Mouse (Mus musculus): ENCODE results near the gene Mars. TPM values are rescaled to one million over a fixed set of nuclear protein-coding genes. Genes with fewer than 3 reads are reported as not detected.

Gene Mars
- polyA plus RNA-seq, 1 experiment = 85.0 TPM

GRCm38 (mm10) chr10:127339683-127340576 lies 28.3 kb upstream of the Mars start:
- 1% methylated on average over 42 of the region's 42 CpGs for WGBS
- TF ChIP-seq CTCF (IDR thresholded peaks at IDR 0.05; ENCODE audit: control insufficient read depth, insufficient read depth, low read length) = no peak
- TF ChIP-seq POLR2A (IDR thresholded peaks at IDR 0.05; ENCODE audit: borderline replicate concordance, control insufficient read depth, low read depth, low read length) = no peak

DNA sequence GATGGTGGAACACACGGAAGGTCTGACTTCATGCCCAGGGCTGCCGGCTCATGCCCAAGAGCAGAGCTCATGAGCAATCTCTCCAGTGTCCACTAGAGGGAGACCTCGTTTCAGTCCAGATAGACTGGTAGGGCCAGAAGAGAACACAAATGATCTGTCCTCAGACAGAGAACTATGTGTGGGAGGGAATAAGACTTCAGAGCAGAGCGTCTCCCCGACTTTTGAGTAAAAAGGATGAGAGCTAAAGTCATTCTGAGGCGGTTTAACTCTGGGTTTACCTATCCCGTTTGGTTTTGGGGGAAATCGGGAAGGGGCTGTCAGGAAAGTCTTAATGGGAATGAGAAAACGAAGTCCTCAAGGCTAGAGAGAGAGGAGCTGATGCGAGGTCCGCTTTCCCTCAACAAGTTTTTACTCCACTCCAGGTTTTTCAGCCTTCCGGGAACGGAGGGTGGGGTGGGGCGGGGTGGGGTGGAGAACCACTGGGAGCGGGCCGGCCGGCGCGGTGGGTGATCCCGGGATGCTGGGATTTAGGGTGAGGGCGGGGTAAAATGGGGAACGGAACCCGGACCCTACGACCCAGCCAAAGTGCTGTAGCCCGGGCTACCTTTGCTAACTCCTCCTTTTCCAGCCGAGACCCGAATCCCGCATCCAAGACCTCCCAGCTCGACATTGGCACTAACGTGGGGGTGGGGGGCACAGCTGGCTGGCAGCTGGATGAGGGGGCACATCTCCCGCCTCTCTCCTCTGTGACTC lies 27.5 kb upstream of the Mars start:
- no peak for TF ChIP-seq POLR2A (IDR thresholded peaks at IDR 0.05; ENCODE audit: borderline replicate concordance, control insufficient read depth, low read depth, low read length)
- peak; percentile 85 for TF ChIP-seq CTCF (IDR thresholded peaks at IDR 0.05; ENCODE audit: control insufficient read depth, insufficient read depth, low read length)
- no peaks in the 10 kb centered on the region for H3K4me1 ChIP-seq (ENCODE audit: control insufficient read depth, insufficient read depth, low read length)
- H3K4me3 ChIP-seq (replicated peaks; ENCODE audit: control insufficient read depth, low read depth, low read length) = no peak overlapping the region
- 2% methylated on average over 31 of the region's 31 CpGs for WGBS
- H3K27ac ChIP-seq (ENCODE audit: control insufficient read depth, insufficient read depth, low read depth, low read length, poor library complexity) = no peak overlapping the region

More at GRCm38 (mm10) chr10:127339683-127340576, 28.3 kb upstream of the Mars start:
- Histone ChIP-seq H3K4me1 (ENCODE audit: control insufficient read depth, insufficient read depth, low read length) (no peaks in the 10 kb centered on the region), H3K27ac (ENCODE audit: control insufficient read depth, insufficient read depth, low read depth, low read length, poor library complexity) (no peak overlapping the region), H3K4me3 (replicated peaks; ENCODE audit: control insufficient read depth, low read depth, low read length) (no peak overlapping the region)

DNA sequence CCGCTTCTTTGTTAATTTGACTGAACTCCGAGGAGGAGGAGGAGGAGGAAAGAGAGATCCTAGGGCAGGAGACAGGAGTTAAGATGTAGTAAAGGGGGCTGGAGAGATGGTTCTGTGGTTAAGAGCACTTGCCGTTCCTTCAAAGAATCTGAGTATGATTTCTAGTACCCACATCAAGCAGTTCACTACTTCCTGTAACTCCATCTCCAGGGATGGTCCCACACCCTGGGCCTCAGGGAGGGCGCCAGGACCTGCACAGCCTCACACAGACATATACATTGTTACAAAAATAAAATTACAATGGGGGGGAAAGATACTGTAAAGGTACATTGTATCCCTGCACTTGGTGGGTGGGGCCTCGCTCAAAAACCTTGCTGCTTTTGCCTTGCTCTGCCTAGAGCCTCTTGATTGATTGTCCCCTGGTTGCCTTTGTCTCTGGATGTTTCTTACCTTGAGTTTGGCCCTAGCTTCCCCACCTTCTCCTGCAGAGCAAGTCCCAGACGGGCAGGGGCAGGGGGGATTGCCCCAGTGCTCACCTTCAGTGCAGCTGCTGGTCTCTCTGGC lies 26.0 kb upstream of the Mars start:
- TF ChIP-seq CTCF (IDR thresholded peaks at IDR 0.05; ENCODE audit: control insufficient read depth, insufficient read depth, low read length) = no peak
- TF ChIP-seq POLR2A (IDR thresholded peaks at IDR 0.05; ENCODE audit: borderline replicate concordance, control insufficient read depth, low read depth, low read length) = no peak
- Histone ChIP-seq H3K27ac (ENCODE audit: control insufficient read depth, insufficient read depth, low read depth, low read length, poor library complexity) (no peak overlapping the region), H3K4me1 (ENCODE audit: control insufficient read depth, insufficient read depth, low read length) (no peaks in the 10 kb centered on the region), H3K4me3 (replicated peaks; ENCODE audit: control insufficient read depth, low read depth, low read length) (no peak overlapping the region)
- WGBS = 54% methylated on average over 6 of the region's 6 CpGs

- no peak overlapping the region for H3K27ac ChIP-seq (ENCODE audit: control insufficient read depth, insufficient read depth, low read depth, low read length, poor library complexity)
- WGBS = 55% methylated on average over 5 of the region's 5 CpGs
These were observed 25.4 kb upstream of the Mars start for GRCm38 (mm10) chr10:127336952-127337351.

GRCm38 (mm10) chr10:127335271-127335670 lies 23.7 kb upstream of the Mars start:
- Histone ChIP-seq H3K4me1 (ENCODE audit: control insufficient read depth, insufficient read depth, low read length) (no peaks in the 10 kb centered on the region), H3K4me3 (replicated peaks; ENCODE audit: control insufficient read depth, low read depth, low read length) (no peak overlapping the region), H3K27ac (ENCODE audit: control insufficient read depth, insufficient read depth, low read depth, low read length, poor library complexity) (no peak overlapping the region)
- 34% methylated on average over 1 of the region's 1 CpGs for WGBS
- TF ChIP-seq POLR2A (IDR thresholded peaks at IDR 0.05; ENCODE audit: borderline replicate concordance, control insufficient read depth, low read depth, low read length) = no peak
- no peak for TF ChIP-seq CTCF (IDR thresholded peaks at IDR 0.05; ENCODE audit: control insufficient read depth, insufficient read depth, low read length)

More at GRCm38 (mm10) chr10:127336952-127337351, 25.4 kb upstream of the Mars start:
- no peaks in the 10 kb centered on the region for H3K4me1 ChIP-seq (ENCODE audit: control insufficient read depth, insufficient read depth, low read length)
- no peak for TF ChIP-seq POLR2A (IDR thresholded peaks at IDR 0.05; ENCODE audit: borderline replicate concordance, control insufficient read depth, low read depth, low read length)
- TF ChIP-seq CTCF (IDR thresholded peaks at IDR 0.05; ENCODE audit: control insufficient read depth, insufficient read depth, low read length) = no peak
- no peak overlapping the region for H3K4me3 ChIP-seq (replicated peaks; ENCODE audit: control insufficient read depth, low read depth, low read length)

DNA sequence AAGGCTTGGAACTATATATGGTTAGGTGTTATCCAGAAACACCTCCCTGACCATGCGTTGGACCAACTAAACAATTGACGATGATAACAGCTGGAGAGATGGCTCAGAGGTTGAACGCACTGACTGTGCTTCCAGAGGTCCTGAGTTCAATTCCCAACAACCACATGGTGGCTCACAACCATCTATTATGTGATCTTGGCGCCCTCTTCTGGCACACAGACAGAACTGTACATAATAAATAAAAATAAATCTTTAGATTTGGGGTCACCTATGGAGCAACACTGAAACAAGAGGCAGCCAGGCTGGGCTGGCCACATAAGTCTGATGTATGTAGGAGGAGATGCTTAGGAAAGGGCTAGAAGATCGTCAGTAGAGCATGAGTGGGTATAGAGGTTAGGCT lies 21.6 kb upstream of the Mars start:
- 52% methylated on average over 5 of the region's 5 CpGs for WGBS
- TF ChIP-seq POLR2A (IDR thresholded peaks at IDR 0.05; ENCODE audit: borderline replicate concordance, control insufficient read depth, low read depth, low read length) = no peak
- peak; percentile 19; the same call in 1 of the 2 replicates for TF ChIP-seq CTCF (IDR thresholded peaks at IDR 0.05; ENCODE audit: control insufficient read depth, insufficient read depth, low read length)
- H3K4me3 ChIP-seq (replicated peaks; ENCODE audit: control insufficient read depth, low read depth, low read length) = no peak overlapping the region
- no peak overlapping the region for H3K27ac ChIP-seq (ENCODE audit: control insufficient read depth, insufficient read depth, low read depth, low read length, poor library complexity)
- no peaks in the 10 kb centered on the region for H3K4me1 ChIP-seq (ENCODE audit: control insufficient read depth, insufficient read depth, low read length)

DNA sequence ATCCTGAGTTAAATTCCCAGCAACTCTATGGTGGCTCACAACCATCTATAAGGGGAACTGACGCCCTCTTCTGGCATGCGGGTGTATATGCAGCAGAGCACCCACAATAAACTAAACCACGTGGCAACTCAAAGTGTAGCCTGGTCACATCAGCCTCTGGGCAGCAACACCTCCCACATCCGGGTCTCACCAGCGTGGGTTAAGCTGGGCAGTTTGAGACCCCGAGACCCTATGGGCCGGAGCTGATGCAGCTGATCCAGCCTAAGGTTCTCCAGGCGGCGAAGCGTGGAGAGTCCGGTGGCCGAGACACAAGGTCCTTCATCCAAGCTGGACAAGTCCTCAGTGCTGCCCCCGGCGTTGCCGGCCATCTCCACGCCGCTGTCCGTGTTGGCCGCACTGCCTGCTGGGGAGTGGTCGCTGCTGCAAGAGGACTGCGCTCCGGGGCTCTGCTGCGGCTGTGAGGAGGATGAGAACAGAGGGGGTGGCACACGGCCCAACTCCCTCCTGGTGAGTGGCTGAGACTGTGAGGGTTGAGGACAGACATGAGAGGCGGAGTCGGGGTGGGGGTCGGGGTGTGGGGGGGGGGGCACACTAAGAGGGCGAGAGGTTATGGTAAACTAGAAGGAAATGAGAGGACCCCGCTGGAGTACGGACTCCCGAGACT lies 20.8 kb upstream of the Mars start:
- Histone ChIP-seq H3K27ac (ENCODE audit: control insufficient read depth, insufficient read depth, low read depth, low read length, poor library complexity) (no peak overlapping the region), H3K4me3 (replicated peaks; ENCODE audit: control insufficient read depth, low read depth, low read length) (no peak overlapping the region), H3K4me1 (ENCODE audit: control insufficient read depth, insufficient read depth, low read length) (no peaks in the 10 kb centered on the region)
- TF ChIP-seq POLR2A (IDR thresholded peaks at IDR 0.05; ENCODE audit: borderline replicate concordance, control insufficient read depth, low read depth, low read length) (no peak), CTCF (IDR thresholded peaks at IDR 0.05; ENCODE audit: control insufficient read depth, insufficient read depth, low read length) (peak; percentile 16; the same call in 1 of the 2 replicates)
- 46% methylated on average over 31 of the region's 31 CpGs for WGBS
